Mouse (Mus musculus) mouse embryonic stem cell (cell line): Measurements from ENCODE around the gene Gzma.

Experiments
- in situ Hi-C, 2 experiments: fragments of 300-500 bp; cut with MboI; formaldehyde crosslinking; loops; 1 replicate in 1 of 2; 3 replicates in 1 of 2; pipeline ENCODE4 v1.14.3; 2019 to 2020; ENCODE audit warnings: low sequenced_read_pairs in 2 of 2, low pct_unique_long_range_greater_than_20kb in 1 of 2, mixed read lengths in 1 of 2; ENCODE audit not compliant: unreplicated experiment in 1 of 2

Gzma gene

GRCm38 (mm10) chr13:113100879-113101278, at the start of gene Gzma:
TSS of gene Gzma (minus strand) at chr13:113100981.
- in situ Hi-C loops: no loop called here

- in situ Hi-C loops: no loop called here
Observed at GRCm38 (mm10) chr13:113139597-113139996, 38.8 kb upstream of the Gzma start.

DNA sequence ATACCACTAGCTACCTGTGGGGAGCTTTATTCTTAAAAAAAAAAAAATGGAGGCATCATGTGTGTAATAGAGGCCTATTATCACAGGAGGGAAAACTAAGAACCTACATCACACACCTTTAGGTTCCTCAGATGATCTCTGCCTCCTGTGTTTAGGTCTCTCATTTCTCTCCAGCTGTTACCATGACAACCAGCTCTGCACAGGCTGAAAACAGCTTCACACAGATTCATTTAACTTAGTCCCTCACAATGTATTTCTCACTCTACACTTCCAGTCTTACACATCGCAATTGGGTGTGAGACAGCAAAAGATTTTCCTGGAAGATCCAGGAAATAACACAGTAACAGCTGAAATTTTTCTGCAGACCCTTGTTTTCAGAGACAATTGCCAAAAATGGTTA, 29.2 kb upstream of the Gzma start:
- in situ Hi-C loops: no loop called here

- in situ Hi-C loops: no loop called here
Observed at GRCm38 (mm10) chr13:113121326-113121725, 20.5 kb upstream of the Gzma start.

- in situ Hi-C loops: no loop called here
Observed at GRCm38 (mm10) chr13:113120324-113121237, 19.8 kb upstream of the Gzma start.

- in situ Hi-C loops: no loop called here
Observed at GRCm38 (mm10) chr13:113118977-113119376, 18.2 kb upstream of the Gzma start.

DNA sequence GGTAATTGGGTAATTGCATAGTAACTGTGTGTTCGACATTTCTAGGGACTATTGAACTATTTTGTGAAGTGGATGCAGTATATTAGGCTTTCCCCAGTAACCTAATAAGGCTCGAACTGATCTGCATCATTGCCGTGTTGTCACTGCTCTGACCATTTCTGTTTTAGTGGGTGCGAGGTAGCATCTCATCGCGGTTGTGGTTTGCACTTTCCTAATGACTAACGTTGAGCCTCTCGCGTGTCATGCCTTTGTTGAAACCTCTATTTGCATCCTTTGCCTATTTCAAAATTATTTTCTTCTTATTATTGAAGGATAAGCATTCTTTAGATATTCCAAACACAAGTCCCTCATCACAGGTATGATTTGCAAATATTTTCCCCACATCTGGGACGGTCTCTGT, 4.0 kb upstream of the Gzma start:
- in situ Hi-C loops: no loop called here

DNA sequence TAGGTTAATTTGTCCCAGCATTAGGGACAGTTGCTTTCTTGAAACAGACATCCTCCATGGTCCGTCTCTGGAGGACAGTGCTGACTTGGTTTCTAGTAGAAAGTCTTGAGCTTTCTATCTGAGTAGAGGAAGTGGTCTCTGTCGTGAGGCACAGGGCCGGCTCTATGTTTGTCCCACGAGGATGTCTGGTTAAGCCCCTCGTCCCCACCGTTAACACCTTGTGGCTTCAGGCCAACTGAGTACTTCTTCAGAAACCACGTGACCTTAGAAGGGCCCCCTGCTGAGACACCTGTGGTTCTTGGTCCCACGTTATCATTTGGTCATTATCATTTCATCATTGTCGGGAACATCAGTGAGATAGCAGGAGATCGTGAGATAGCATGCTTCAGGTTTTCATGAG, 1.0 kb upstream of the Gzma start:
- in situ Hi-C loops: no loop called here

- in situ Hi-C loops: no loop called here
Observed at GRCm38 (mm10) chr13:113098406-113098805, 2.4 kb downstream of the Gzma start.

DNA sequence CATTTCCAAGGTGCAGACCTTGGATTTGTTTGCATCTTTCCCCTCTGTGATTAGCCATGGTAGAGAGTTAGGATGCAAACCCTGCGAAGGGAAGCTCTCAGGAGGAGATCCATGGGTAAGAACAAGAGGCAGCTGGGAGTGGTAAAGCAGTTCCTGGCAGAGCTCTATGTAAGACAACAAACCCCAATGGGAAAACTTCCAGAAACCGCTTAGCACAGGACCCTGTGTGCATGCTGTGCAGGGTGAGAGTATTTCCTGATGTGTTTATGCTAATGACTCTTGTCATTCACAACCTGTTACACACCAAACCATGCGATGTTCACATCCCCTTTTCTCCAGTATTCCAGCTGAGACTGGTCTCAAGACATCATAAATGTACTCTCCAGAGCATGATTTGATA, 3.8 kb downstream of the Gzma start:
- in situ Hi-C loops: no loop called here

GRCm38 (mm10) chr13:113094618-113095017, 6.2 kb downstream of the Gzma start:
- in situ Hi-C loops: no loop called here

DNA sequence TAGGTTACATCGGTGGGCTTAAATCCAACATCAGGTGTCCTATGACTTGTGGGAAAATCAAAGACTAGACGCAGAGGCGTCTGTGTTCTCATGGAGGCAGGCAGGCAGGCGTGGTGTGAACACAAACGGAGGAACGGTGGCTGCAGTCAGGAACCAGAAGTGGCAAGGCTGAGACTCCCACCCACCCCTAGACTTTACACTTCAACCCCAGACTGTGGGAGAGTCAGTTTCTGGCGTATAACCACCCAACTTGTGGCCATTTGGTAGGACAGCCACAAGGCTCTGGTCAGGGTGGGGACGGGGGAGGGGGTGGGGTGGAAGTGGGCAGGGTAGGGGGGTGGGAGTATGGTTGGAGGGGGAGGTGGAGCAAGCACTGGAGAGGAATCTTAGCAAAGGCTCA, 10.3 kb downstream of the Gzma start:
- in situ Hi-C loops: no loop called here

DNA sequence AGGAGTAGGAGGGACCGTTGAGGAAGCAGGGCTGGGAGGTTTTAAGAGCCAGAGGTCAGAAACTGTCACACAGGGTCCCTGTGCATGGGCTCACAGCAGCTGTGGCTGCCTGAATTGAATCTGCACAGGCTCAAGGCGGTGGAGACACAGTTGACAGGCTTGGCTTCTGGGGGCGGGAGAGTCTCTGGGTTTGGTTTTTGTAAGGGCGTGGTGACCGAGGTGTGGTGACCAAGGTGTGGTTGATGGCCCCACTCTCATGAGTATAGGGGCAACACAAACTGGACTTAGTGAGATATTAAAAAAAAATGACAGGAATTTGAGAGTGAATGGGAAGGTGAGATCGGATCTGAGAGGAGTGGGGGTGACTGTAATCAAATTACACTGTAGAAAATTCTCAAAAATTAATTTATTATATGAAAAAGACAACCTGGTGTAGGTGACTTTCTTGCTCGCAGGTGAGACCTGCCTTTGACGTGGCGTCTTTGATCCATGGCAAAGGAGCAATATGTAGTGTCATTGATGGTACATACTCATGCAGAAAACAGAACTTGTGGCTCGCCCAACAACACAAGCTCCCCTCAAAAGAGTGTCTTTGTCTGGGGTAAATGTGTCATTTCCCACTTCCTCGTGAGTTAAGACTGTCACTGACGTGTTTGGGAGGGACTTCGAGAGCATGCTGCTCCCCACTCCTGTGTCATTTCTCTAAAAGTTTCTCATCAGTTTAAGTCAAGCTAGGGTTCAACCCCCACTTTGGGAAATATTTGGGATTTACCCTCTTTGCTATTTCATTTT, 13.4 kb downstream of the Gzma start:
- in situ Hi-C loops: no loop called here

- in situ Hi-C loops: no loop called here
Observed at GRCm38 (mm10) chr13:113084732-113085131, 16.0 kb downstream of the Gzma start.

GRCm38 (mm10) chr13:113082101-113082500, 18.7 kb downstream of the Gzma start:
- in situ Hi-C loops: no loop called here

DNA sequence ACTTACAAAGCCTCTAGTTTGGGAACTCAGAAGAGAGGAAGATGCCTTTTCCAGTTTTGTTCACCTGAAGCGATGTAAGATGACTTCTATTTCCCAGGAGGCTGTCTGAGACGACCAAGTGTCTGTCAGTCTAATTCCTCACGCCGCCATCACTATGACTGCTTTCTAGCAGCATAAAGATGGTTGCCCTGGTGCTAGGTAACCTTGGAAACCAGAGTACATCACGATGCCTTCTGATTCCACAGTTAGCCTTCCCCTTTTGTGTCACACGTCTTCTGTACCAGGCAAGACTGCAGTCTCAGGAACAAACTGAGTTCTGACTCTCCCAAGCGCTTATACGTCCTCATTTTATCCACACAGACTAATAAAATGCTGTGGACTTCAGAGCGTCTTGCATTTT, 21.8 kb downstream of the Gzma start:
- in situ Hi-C loops: no loop called here

- in situ Hi-C loops: no loop called here
Observed at GRCm38 (mm10) chr13:113064542-113064941, 36.2 kb downstream of the Gzma start.

DNA sequence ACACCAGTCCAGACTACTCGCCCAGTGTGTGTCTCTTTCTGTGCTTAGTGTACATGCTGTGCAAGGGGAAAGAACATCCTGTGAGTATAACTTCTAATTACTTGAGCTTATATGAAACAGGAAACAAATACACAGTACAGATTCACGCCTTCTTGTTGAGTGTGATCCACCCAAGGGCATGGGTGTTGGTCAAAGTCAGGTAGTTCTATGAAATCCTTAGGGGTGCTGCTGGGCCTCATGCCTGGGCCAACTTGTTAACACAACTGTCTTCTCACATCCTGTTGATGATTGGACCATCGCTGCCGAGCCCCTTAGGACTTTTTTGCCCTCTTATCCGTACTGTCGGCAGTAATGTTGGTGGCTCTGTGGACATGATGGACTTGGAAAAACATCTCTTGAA, 39.0 kb downstream of the Gzma start:
- in situ Hi-C loops: no loop called here

- in situ Hi-C loops: no loop called here
Observed at GRCm38 (mm10) chr13:113055826-113056225, 45.0 kb downstream of the Gzma start.

DNA sequence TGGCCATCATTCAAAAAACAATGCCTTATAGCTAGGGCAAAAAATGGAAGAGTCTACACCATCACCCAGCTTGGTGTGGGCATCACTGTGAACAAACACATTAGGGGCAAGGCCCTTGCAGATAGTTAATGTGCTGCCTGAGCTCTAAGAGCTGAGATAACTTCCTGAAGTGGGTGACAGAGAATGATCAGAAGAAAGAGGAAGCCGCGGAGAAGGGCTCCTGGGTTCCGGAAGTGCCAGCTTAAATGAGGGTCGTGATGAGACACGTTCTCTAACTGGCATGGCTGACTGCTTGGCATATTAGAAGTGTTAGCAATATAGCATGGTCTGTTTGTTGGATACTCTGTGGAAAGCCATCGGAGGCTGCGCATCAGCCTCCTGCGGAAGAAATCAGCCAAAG, 46.6 kb downstream of the Gzma start:
- in situ Hi-C loops: no loop called here
